Mouse (Mus musculus) E14TG2a.4 (cell line): ENCODE measurements around the gene Atxn7l1.

Experiments
- H3K27me3 ChIP-seq: 2 replicates; pipeline ENCODE4 v1.6.1; 2014; ENCODE audit warnings: low read length, control low read depth; ENCODE audit not compliant: insufficient read depth
- H3K36me3 ChIP-seq: 2 replicates; pipeline ENCODE4 v1.6.1; 2014; ENCODE audit warnings: low read length, control low read depth; ENCODE audit not compliant: insufficient read depth
- H3K4me1 ChIP-seq: replicated peaks from 2 replicates; pipeline ENCODE4 v1.6.1; 2014; ENCODE audit warnings: low read depth, low read length, control low read depth
- H3K4me3 ChIP-seq: replicated peaks from 2 replicates; pipeline ENCODE4 v1.5.1; 2014; ENCODE audit warnings: mild to moderate bottlenecking, low read length
- H3K9me3 ChIP-seq: 2 replicates; pipeline ENCODE4 v1.6.1; 2014; ENCODE audit warnings: low read length, control low read depth
- CTCF ChIP-seq: conservative IDR thresholded peaks from 2 replicates; pipeline ENCODE4 v1.5.1; 2014; ENCODE audit warnings: low read length
- NANOG ChIP-seq: IDR thresholded peaks from 2 replicates; pipeline ENCODE4 v1.6.1; 2014; ENCODE audit warnings: borderline replicate concordance, low read length, mixed read lengths
- POU5F1 ChIP-seq: IDR thresholded peaks from 2 replicates; pipeline ENCODE4 v1.6.1; 2014; ENCODE audit warnings: low read length, borderline replicate concordance

The Atxn7l1 gene

GRCm38 (mm10) chr12:33267965-33268364, 120.5 kb downstream of the Atxn7l1 start:
- peaks cover 35% of the 10 kb centered on the region for H3K27me3 ChIP-seq
- no peak overlapping the region for H3K4me3 ChIP-seq
- H3K4me1 ChIP-seq, result peaks cover 33% of the 10 kb centered on the region
- H3K9me3 ChIP-seq, result 0 out of 2 replicates have a peak, but pooled peaks cover 4% of the 10 kb centered on the region
- TF ChIP-seq NANOG (no peak), CTCF (no peak), POU5F1 (no peak)
- H3K36me3 ChIP-seq, result no peaks in the 10 kb centered on the region

DNA sequence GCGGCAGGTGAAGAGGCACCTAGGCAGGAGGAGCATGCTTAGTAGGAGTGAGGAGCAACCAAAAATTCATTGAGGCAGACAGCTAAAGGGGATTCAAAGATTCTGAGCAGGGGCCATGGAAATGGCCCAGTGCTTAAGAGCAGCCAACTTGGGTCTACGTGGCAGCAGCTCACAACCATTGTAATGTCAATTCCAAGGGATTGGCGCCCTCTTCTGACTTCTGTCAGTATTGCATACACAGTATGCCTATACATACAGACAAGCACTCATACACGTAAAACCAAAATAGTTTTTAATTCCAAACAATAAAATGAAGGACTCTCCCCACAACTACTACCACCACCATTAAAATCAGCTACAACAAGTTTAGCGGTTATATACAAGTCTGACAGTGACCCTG, 122.2 kb downstream of the Atxn7l1 start:
- TF ChIP-seq POU5F1 (no peak), CTCF (peak; percentile 79), NANOG (no peak)
- Histone ChIP-seq H3K36me3 (no peaks in the 10 kb centered on the region), H3K27me3 (peaks cover 39% of the 10 kb centered on the region), H3K4me3 (no peak overlapping the region), H3K9me3 (no peaks in the 10 kb centered on the region), H3K4me1 (peaks cover 40% of the 10 kb centered on the region)

GRCm38 (mm10) chr12:33271865-33272264, 124.4 kb downstream of the Atxn7l1 start:
- no peaks in the 10 kb centered on the region for H3K36me3 ChIP-seq
- no peak overlapping the region for H3K4me3 ChIP-seq
- no peaks in the 10 kb centered on the region for H3K9me3 ChIP-seq
- peaks cover 51% of the 10 kb centered on the region for H3K27me3 ChIP-seq
- TF ChIP-seq NANOG (no peak), POU5F1 (no peak), CTCF (no peak)
- peaks cover 30% of the 10 kb centered on the region for H3K4me1 ChIP-seq

GRCm38 (mm10) chr12:33272441-33272840, 124.9 kb downstream of the Atxn7l1 start:
- Histone ChIP-seq H3K36me3 (no peaks in the 10 kb centered on the region), H3K4me1 (peaks cover 30% of the 10 kb centered on the region), H3K27me3 (peaks cover 51% of the 10 kb centered on the region), H3K9me3 (no peaks in the 10 kb centered on the region), H3K4me3 (no peak overlapping the region)
- TF ChIP-seq CTCF (no peak), NANOG (no peak)

- Histone ChIP-seq H3K4me1 (peaks cover 30% of the 10 kb centered on the region), H3K4me3 (no peak overlapping the region), H3K27me3 (peaks cover 52% of the 10 kb centered on the region), H3K36me3 (no peaks in the 10 kb centered on the region), H3K9me3 (no peaks in the 10 kb centered on the region)
- no peak for TF ChIP-seq CTCF
- TF ChIP-seq NANOG, result peak; percentile 66; the same call in 1 of the 2 replicates
These were observed 125.7 kb downstream of the Atxn7l1 start for GRCm38 (mm10) chr12:33273147-33273546.

DNA sequence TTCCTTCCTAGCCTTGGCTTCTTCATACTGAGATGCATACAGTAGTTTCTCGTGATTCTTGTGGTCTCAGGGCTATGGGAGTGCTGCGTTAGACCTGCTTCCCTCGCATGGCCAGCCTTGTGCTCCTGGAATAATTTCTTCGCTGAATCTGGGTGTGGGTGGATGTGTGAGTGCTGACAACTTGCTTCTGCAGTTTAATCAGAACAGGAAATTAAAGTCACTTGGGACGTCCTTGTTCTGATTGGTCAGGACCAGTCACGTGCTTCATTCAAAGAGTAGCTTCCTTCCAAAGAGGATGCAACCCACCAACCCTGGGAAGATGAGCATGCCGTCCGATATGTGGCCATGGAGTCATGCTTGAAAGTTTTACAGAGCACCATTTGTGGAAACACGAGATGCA, 126.2 kb downstream of the Atxn7l1 start:
- TF ChIP-seq CTCF, result no peak
- TF ChIP-seq NANOG, result no peak
- TF ChIP-seq POU5F1, result no peak
- H3K27me3 ChIP-seq, result peaks cover 54% of the 10 kb centered on the region
- no peaks in the 10 kb centered on the region for H3K36me3 ChIP-seq
- H3K9me3 ChIP-seq, result no peaks in the 10 kb centered on the region
- H3K4me3 ChIP-seq, result no peak overlapping the region
- peaks cover 30% of the 10 kb centered on the region for H3K4me1 ChIP-seq

GRCm38 (mm10) chr12:33276028-33276427, 128.5 kb downstream of the Atxn7l1 start:
- Histone ChIP-seq H3K36me3 (no peaks in the 10 kb centered on the region), H3K4me1 (peaks cover 23% of the 10 kb centered on the region), H3K27me3 (peaks cover 46% of the 10 kb centered on the region), H3K9me3 (no peaks in the 10 kb centered on the region), H3K4me3 (no peak overlapping the region)
- TF ChIP-seq NANOG, result no peak
- TF ChIP-seq CTCF, result no peak
- no peak for TF ChIP-seq POU5F1

GRCm38 (mm10) chr12:33277427-33277826, 129.9 kb downstream of the Atxn7l1 start:
- TF ChIP-seq POU5F1 (no peak), NANOG (no peak), CTCF (no peak)
- Histone ChIP-seq H3K9me3 (no peaks in the 10 kb centered on the region), H3K36me3 (no peaks in the 10 kb centered on the region), H3K4me3 (no peak overlapping the region), H3K27me3 (peaks cover 37% of the 10 kb centered on the region), H3K4me1 (peaks cover 15% of the 10 kb centered on the region)

DNA sequence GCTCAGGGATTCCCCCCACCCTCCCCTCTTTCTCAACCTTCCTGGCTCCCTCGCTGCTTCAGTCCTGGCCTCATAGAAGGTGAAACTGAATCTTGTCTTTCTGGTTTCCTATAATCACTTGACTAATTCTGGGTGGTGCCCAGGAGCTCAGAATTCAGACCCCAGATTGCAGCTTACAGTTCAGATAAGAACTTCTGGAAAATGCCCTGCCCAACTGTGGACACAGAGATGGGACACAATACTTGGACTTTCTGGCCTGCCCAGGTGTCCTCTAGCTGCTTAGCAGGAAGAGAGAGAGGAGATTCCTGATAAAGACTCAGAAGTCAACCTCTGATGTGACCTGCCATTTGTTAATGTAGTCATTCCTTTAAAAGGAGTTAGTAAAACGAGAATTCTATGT, 131.7 kb downstream of the Atxn7l1 start:
- Histone ChIP-seq H3K27me3 (peaks cover 36% of the 10 kb centered on the region), H3K4me3 (no peak overlapping the region), H3K36me3 (no peaks in the 10 kb centered on the region), H3K4me1 (no peaks in the 10 kb centered on the region), H3K9me3 (no peaks in the 10 kb centered on the region)
- TF ChIP-seq POU5F1, result no peak
- TF ChIP-seq NANOG, result no peak
- TF ChIP-seq CTCF, result no peak
